Mouse (Mus musculus): Measurements from ENCODE around the gene Ak8. TPM values are rescaled to one million over a fixed set of nuclear protein-coding genes. Genes with fewer than 3 reads are reported as not detected.
A peak's percentile ranks its signal among the peaks of the same experiment; 100 is the strongest.

Gene Ak8
- polyA plus RNA-seq, 1 experiment: not detected

DNA sequence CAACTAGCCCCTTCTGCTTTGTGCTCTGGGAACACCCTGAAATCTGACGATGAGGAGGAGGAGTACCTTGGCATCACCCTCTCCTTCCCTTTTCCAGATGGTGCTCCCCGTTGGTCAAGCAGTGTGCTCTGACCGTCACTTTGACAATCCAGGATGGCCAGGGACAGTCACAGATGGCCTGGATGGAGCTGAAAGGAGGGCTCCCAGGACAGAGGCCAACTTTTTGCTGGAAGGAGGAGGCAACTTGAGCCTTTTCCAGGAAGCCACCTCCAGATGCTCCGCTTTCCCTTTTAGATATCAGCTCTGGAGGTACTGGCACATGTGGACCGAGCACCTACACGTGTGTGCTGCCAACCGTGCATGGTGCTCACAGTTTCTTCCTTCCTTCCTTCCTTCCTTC lies 103.4 kb downstream of the Ak8 start:
- Histone ChIP-seq H3K4me1 (peaks cover 65% of the 10 kb centered on the region), H3K36me3 (replicated peaks; ENCODE audit: low read length) (no peaks in the 10 kb centered on the region), H3K9me3 (peaks cover 5% of the 10 kb centered on the region; the same call in 1 of the 2 replicates), H3K4me3 (replicated peaks) (no peak overlapping the region), H3K27me3 (replicated peaks) (peaks cover 34% of the 10 kb centered on the region)
- no peak for TF ChIP-seq GATA1 (IDR thresholded peaks at IDR 0.05; ENCODE audit: borderline replicate concordance, low read length)
- TF ChIP-seq FLI1 (IDR thresholded peaks at IDR 0.05; ENCODE audit: low read length): no peak

DNA sequence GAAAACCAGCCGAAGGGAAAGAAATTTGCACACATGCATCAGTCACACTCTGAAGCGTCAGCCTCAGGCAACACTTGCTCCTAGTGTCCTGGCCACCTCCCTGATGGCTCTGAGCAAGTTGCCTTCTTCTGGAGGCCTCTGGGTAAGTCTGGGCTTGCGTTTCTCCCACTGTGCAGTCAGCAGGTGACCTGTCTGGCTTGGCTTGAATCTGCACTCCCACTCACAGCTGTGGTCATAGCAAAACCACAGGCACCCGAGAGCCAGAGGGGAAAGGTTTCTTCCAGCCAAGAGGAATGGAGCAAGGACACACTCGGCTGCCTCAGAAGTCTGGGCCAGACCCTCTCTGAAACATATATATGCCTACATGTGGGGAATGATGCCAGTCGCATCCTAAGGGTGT lies 108.9 kb downstream of the Ak8 start:
- Histone ChIP-seq H3K9me3 (peaks cover 5% of the 10 kb centered on the region; the same call in 1 of the 2 replicates), H3K4me1 (peaks cover 62% of the 10 kb centered on the region), H3K4me3 (replicated peaks) (no peak overlapping the region), H3K36me3 (replicated peaks; ENCODE audit: low read length) (no peaks in the 10 kb centered on the region), H3K27me3 (replicated peaks) (peaks cover 14% of the 10 kb centered on the region)
- TF ChIP-seq FLI1 (IDR thresholded peaks at IDR 0.05; ENCODE audit: low read length) (no peak), GATA1 (IDR thresholded peaks at IDR 0.05; ENCODE audit: borderline replicate concordance, low read length) (no peak)

DNA sequence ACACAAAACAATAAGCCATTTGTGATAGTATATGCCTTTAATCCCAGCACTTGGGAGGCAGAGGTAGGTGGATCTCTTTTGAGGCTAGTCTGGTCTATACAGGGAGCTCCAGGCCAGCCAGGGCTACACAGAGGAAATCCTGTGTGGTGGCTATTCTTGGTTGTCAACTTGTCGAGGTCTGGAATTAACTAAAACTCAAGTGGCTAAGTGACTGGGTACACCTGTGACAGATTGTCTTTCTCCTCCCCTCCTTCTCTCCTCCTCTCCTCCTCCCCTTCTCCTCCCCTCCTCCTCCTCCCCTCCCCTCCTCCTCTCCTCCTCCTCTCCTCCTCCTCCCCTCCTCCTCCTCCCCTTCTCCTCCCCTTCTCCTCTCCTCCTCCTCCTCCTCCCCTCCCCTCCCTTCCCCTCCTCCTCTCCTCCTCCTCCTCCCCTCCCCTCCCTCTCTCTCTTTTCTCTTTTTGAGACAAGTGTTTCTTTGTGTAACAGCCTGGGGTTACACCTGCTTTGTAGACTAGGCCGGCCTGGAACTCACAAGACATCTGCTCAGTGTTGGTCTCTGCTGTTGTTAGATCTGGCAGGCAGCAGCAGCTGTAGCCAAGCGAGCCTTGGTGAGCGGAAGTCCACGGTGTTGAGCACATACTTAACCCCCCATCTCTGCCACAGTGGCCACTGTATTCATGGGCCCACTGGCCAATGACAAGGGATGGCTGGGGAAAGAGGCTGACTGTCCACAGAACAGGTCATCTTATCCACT lies 110.5 kb downstream of the Ak8 start:
- H3K4me1 ChIP-seq: peaks cover 55% of the 10 kb centered on the region
- peaks cover 5% of the 10 kb centered on the region; the same call in 1 of the 2 replicates for H3K9me3 ChIP-seq
- TF ChIP-seq FLI1 (IDR thresholded peaks at IDR 0.05; ENCODE audit: low read length): no peak
- TF ChIP-seq GATA1 (IDR thresholded peaks at IDR 0.05; ENCODE audit: borderline replicate concordance, low read length): no peak
- peak overlapping the region; percentile 62 for H3K4me3 ChIP-seq (replicated peaks)
- no peaks in the 10 kb centered on the region for H3K36me3 ChIP-seq (replicated peaks; ENCODE audit: low read length)
- peaks cover 25% of the 10 kb centered on the region for H3K27me3 ChIP-seq (replicated peaks)

DNA sequence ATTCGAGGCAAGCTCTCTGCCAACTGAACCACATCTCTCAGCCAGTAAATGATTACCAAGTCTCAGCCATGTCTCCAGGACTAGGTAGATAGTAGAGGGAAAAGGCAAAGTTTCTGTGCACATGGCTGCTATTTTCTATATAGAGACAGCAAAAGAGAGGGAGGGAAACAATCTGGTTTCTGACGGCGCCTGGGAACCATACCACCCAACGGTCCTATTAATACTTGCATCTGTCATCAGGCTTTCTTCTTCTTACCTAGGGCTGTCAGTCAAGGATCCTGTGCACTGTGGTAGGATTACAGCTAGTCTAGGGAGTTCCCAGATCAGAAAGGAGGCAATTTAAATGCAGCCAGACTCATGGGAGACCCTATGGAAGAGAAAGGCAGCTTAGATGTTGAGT lies 118.9 kb downstream of the Ak8 start:
- H3K9me3 ChIP-seq: peaks cover 8% of the 10 kb centered on the region; the same call in 1 of the 2 replicates
- H3K36me3 ChIP-seq (replicated peaks; ENCODE audit: low read length): peaks cover 18% of the 10 kb centered on the region
- H3K4me3 ChIP-seq (replicated peaks): no peak overlapping the region
- peaks cover 11% of the 10 kb centered on the region for H3K27me3 ChIP-seq (replicated peaks)
- no peak for TF ChIP-seq FLI1 (IDR thresholded peaks at IDR 0.05; ENCODE audit: low read length)
- no peak for TF ChIP-seq GATA1 (IDR thresholded peaks at IDR 0.05; ENCODE audit: borderline replicate concordance, low read length)
- H3K4me1 ChIP-seq: peaks cover 14% of the 10 kb centered on the region

DNA sequence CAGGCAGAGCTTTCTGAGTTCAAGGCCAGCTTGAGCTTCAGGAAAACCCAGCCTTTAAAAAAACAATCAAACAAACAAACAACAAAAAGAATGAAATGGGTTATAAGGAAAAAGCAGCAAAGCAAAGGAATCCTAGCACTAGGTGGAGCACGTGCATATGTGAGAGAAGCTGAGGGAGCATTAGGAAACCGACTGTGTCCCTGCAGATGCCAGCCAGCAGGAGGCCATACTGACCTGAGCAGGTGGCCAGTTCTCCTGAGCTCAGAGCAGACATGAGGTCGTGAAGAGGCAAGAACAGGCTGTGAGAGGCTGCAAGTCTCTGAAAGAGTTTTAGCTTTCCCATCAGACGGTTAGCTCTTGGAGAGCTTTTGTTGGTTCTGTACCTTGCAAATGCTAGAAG lies 129.3 kb downstream of the Ak8 start:
- no peaks in the 10 kb centered on the region for H3K27me3 ChIP-seq (replicated peaks)
- TF ChIP-seq FLI1 (IDR thresholded peaks at IDR 0.05; ENCODE audit: low read length): no peak
- no peak for TF ChIP-seq GATA1 (IDR thresholded peaks at IDR 0.05; ENCODE audit: borderline replicate concordance, low read length)
- H3K36me3 ChIP-seq (replicated peaks; ENCODE audit: low read length): peaks cover 99% of the 10 kb centered on the region
- H3K9me3 ChIP-seq: no peaks in the 10 kb centered on the region
- H3K4me3 ChIP-seq (replicated peaks): no peak overlapping the region
- H3K4me1 ChIP-seq: peaks cover 8% of the 10 kb centered on the region

DNA sequence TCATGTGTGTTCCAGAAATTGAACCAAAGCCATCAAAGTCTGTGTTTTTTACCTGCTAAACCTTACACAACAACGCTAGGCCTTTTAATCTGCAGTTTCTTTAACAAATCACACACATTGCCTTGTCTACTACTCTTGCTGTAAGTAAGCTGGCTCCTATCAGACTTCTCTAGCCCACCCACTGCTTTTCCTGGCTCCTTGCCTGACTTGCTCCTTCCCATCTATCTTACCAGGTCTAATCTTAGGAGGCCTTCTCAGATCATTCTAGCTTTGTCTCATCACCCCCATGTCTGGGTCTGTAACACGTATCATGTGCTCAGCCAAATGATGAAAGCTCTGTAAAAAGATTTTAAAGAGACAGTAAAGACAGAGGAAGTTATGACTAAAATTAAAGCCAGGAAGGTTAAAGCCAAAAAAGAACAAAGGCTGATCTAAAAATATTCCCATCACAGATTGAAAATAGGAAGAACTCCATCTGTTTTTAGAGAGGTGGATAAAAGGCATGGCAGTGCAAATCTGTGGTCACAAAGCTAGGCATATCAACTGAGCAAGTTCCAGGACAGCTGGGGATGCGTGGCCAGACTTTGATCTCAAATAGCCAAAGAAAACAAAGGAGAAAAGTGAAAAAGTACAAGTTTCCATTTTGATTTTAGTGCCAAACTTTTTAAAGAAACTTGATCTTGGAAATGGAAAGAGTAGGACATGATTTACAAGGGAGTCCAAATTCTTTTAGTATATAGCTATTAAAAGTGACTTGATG lies 136.4 kb downstream of the Ak8 start:
- Histone ChIP-seq H3K36me3 (replicated peaks; ENCODE audit: low read length) (peaks cover 47% of the 10 kb centered on the region), H3K4me3 (replicated peaks) (no peak overlapping the region), H3K9me3 (no peaks in the 10 kb centered on the region), H3K4me1 (peaks cover 42% of the 10 kb centered on the region), H3K27me3 (replicated peaks) (no peaks in the 10 kb centered on the region)
- TF ChIP-seq FLI1 (IDR thresholded peaks at IDR 0.05; ENCODE audit: low read length) (no peak), GATA1 (IDR thresholded peaks at IDR 0.05; ENCODE audit: borderline replicate concordance, low read length) (no peak)

DNA sequence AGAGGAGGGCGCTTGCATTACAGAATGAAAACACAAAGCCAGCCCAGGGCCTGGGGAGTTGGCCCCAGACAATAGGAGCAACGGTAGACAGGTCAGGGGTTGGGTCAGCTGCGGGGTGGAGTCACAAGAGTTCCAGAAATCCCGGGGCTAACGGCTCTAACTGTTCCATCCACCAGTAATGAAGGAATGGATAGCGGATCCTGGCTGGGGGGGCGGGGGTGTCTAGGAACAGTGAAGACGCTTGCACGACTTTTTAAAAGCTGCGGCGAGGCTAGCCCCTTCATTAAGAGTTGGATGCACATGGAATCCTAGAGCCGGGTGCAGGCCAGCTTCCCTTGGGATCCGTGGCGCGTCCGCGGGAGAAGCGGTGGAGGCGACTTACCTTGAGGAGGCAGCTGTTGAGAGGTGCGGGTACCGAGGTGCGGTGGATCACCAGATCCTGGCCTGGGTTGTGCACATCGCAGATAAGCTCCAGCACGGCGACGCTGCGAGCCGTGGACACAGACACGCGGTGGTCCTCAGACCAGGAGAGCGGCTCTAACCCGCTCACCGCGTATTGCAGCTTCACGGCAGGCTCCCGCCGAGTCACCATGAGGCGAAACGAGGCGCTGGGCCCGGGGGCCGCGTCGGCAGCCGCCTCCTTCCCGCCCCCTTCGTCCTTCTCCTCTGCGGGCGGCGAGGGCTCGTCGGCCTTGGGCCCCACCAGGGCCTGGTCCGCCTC lies 139.7 kb downstream of the Ak8 start:
- no peaks in the 10 kb centered on the region for H3K9me3 ChIP-seq
- H3K27me3 ChIP-seq (replicated peaks): no peaks in the 10 kb centered on the region
- H3K4me3 ChIP-seq (replicated peaks): peak overlapping the region; percentile 100
- peaks cover 22% of the 10 kb centered on the region for H3K36me3 ChIP-seq (replicated peaks; ENCODE audit: low read length)
- TF ChIP-seq FLI1 (IDR thresholded peaks at IDR 0.05; ENCODE audit: low read length): no peak
- no peak for TF ChIP-seq GATA1 (IDR thresholded peaks at IDR 0.05; ENCODE audit: borderline replicate concordance, low read length)
- H3K4me1 ChIP-seq: peaks cover 58% of the 10 kb centered on the region

DNA sequence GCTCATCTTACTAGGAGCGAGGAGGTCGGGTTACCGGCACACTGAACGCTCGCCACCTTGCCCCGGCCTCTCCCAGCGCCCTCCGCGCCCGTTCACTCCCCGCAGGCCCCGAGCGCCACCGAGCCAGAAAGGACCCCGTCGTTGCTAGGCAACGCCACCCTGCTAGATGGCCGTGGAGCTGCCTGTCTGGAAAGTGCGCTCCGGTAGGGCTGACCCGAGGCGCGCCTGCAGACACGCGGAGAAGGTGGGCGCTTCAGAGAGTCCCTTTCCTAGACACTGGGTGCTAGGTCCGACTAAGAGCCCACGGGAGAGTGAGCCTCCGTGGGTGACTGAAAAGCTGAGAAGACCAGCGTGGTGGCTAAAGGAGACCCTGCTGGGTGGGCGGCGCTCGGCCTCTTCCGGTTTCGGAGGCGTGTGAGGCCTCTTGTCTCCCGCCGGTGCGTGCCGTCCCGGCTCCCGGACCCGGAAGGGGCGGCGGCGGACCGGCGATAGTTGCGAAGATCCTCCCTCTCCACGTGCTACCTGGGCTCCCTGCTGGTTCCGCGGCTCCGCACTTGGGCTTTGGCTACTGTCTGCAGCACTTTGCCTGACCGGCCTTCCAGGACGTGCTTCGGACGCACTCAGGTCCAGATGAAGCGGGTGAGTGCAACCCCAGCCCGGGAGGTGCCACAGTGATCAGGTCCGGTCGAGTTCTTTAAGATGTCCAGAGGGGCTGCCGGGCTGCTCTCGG lies 140.4 kb downstream of the Ak8 start, which contains the start of the genes Gtf3c4 and Ddx31:
TSS of gene Gtf3c4 (minus strand) at position 139 of the 730 bp plus-strand sequence.
TSS of gene Ddx31 (plus strand) at position 185 of the 730 bp plus-strand sequence.
- Histone ChIP-seq H3K27me3 (replicated peaks) (no peaks in the 10 kb centered on the region), H3K4me1 (peaks cover 58% of the 10 kb centered on the region), H3K4me3 (replicated peaks) (peak within 1 kb of the TSS; percentile 100), H3K36me3 (replicated peaks; ENCODE audit: low read length) (peaks cover 22% of the 10 kb centered on the region), H3K9me3 (no peaks in the 10 kb centered on the region)
- TF ChIP-seq FLI1 (IDR thresholded peaks at IDR 0.05; ENCODE audit: low read length): no peak
- no peak for TF ChIP-seq GATA1 (IDR thresholded peaks at IDR 0.05; ENCODE audit: borderline replicate concordance, low read length)

DNA sequence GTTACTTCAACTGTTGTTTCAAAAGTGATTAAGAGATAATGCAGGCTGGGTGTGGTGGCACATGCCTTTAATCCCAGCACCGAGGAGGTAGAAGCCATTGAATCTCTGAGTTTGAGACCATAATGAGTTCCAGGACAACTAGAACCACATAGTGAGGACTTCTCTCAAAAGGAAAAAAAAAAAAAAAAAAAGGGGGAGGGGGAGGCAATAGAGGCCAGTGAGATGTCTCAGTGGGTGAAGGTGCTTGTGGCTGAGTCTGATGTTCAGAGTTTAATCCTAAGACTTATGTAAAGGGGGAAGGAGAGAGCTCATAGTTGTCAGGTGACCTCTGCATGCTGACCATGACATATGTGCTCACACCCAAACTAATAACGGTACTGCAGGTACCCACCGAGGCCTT lies 142.1 kb downstream of the Ak8 start:
- no peak for TF ChIP-seq GATA1 (IDR thresholded peaks at IDR 0.05; ENCODE audit: borderline replicate concordance, low read length)
- no peak for TF ChIP-seq FLI1 (IDR thresholded peaks at IDR 0.05; ENCODE audit: low read length)
- Histone ChIP-seq H3K27me3 (replicated peaks) (no peaks in the 10 kb centered on the region), H3K36me3 (replicated peaks; ENCODE audit: low read length) (peaks cover 31% of the 10 kb centered on the region), H3K4me3 (replicated peaks) (peak overlapping the region; percentile 28), H3K4me1 (peaks cover 48% of the 10 kb centered on the region), H3K9me3 (no peaks in the 10 kb centered on the region)

Data from megakaryocyte, embryonic 14.5 days (primary cell).